Mouse (Mus musculus) erythroblast, embryonic 14.5 days (primary cell): ENCODE results near the gene Sct. TPM values are rescaled to one million over a fixed set of nuclear protein-coding genes. Genes with fewer than 3 reads are reported as not detected.

Source experiments
- H3K27me3 ChIP-seq: 2 replicates; pipeline ENCODE4 v1.6.1; 2012; ENCODE audit warnings: inconsistent platforms; ENCODE audit not compliant: control insufficient read depth
- H3K36me3 ChIP-seq: 2 replicates; pipeline ENCODE4 v1.6.1; 2012; ENCODE audit warnings: mild to moderate bottlenecking, inconsistent platforms; ENCODE audit not compliant: control insufficient read depth
- H3K4me1 ChIP-seq: 2 replicates; pipeline ENCODE4 v1.6.1; 2012; ENCODE audit warnings: inconsistent platforms; ENCODE audit not compliant: control insufficient read depth
- H3K4me3 ChIP-seq: replicated peaks from 2 replicates; pipeline ENCODE3; 2012; ENCODE audit warnings: moderate library complexity, mild to moderate bottlenecking, inconsistent platforms
- H3K9me3 ChIP-seq: 2 replicates; pipeline ENCODE4 v1.6.1; 2012; ENCODE audit warnings: low read length, inconsistent platforms, mixed read lengths; ENCODE audit not compliant: control insufficient read depth
- GATA1 ChIP-seq: IDR thresholded peaks from 2 replicates; pipeline ENCODE4 v1.6.1; 2012; ENCODE audit warnings: low read length, inconsistent platforms, mixed read lengths
- TAL1 ChIP-seq: IDR thresholded peaks from 3 replicates; pipeline ENCODE4 v1.6.1; 2012; ENCODE audit warnings: low read length, inconsistent platforms, mixed read lengths
- polyA plus RNA-seq: library from polyadenylated mRNA; stranded (reverse); fragments of >175 nt; gene quantifications from 2 replicates; pipeline ENCODE4 v1.2.3, GENCODE M21; 2012

The Sct gene
- polyA plus RNA-seq, 1 experiment, result not detected

- Histone ChIP-seq H3K9me3 (no peaks in the 10 kb centered on the region), H3K36me3 (no peaks in the 10 kb centered on the region), H3K4me1 (peaks cover 20% of the 10 kb centered on the region), H3K27me3 (peaks cover 36% of the 10 kb centered on the region), H3K4me3 (no peak overlapping the region)
- TF ChIP-seq TAL1 (no peak), GATA1 (no peak)
These were observed 8.3 kb downstream of the Sct start for GRCm38 (mm10) chr7:141270631-141271030.

DNA sequence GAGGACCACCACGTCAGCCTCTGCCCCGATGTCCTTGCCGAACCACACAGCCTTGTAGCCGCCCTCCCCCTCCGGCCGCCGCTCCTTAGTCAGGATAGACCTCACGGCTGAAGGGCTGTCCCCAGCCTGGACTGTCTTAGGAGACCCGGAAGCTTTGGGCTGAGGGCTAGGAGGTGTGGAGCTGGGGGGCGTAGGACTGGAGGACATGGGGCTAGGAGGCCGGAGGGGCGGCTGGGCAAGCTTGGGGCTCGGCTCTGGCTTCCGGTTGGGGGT lies 9.7 kb downstream of the Sct start:
- Histone ChIP-seq H3K36me3 (peaks cover 7% of the 10 kb centered on the region), H3K27me3 (peaks cover 36% of the 10 kb centered on the region), H3K4me1 (peaks cover 35% of the 10 kb centered on the region), H3K4me3 (peak overlapping the region; percentile 28), H3K9me3 (no peaks in the 10 kb centered on the region)
- TF ChIP-seq GATA1, result no peak

GRCm38 (mm10) chr7:141268466-141269272 lies 10.3 kb downstream of the Sct start:
- H3K9me3 ChIP-seq, result no peaks in the 10 kb centered on the region
- peaks cover 33% of the 10 kb centered on the region for H3K27me3 ChIP-seq
- peaks cover 12% of the 10 kb centered on the region for H3K36me3 ChIP-seq
- peak overlapping the region; percentile 28 for H3K4me3 ChIP-seq
- TF ChIP-seq GATA1 (no peak), TAL1 (no peak)
- peaks cover 40% of the 10 kb centered on the region for H3K4me1 ChIP-seq

DNA sequence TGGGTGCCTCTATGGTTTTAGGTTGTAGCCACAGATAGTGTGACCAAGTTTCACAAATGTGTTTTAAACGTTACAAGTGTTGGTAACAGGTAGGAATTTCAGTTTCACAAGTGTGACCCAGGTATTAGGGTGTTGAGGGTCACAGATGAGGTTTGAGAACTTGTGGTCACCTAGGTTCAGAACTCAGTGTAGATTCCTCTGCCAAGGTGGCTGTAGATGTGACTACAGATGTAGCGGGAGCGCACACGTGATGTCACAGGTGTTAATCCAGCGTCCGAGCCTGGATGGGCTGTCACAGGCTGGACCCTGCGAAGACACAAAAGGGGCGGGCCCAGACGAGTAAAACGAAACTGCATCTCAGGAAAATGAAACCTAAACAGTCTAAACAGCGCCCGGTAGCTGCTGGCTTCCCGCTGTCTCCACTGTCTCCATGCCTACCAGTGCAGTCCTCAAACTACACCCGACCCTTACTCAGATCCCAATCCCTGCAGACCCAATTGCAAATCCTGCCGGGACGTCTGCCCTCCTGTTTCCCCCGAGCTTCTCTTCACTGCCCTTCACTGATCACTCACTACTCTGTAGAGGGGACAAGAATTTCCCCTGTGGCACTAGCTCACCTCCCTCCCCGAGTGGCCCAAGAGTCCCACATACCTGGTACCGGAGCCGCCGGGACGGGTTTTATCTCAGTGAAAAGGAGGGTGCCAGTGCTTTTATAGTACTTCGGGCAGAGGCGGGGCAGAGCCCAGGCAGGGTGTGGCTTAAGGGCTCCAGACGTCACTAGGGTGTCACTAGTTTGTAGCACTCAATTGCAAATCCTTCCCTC lies 13.0 kb downstream of the Sct start, which contains the start of gene Irf7:
Gene Irf7, minus strand, starts transcription at position 743 of the 823 bp plus-strand sequence.
- H3K4me3 ChIP-seq, result peak within 1 kb of the TSS; percentile 82
- TF ChIP-seq GATA1 (no peak), TAL1 (no peak)

GRCm38 (mm10) chr7:141265411-141265738 lies 13.6 kb downstream of the Sct start:
- H3K4me1 ChIP-seq, result peaks cover 41% of the 10 kb centered on the region
- H3K4me3 ChIP-seq, result peak overlapping the region; percentile 82
- no peak for TF ChIP-seq TAL1
- no peak for TF ChIP-seq GATA1
- H3K27me3 ChIP-seq, result peaks cover 26% of the 10 kb centered on the region
- H3K36me3 ChIP-seq, result peaks cover 45% of the 10 kb centered on the region
- no peaks in the 10 kb centered on the region for H3K9me3 ChIP-seq

More for the DNA sequence above, 13.0 kb downstream of the Sct start, which contains the start of gene Irf7:
- peaks cover 41% of the 10 kb centered on the region for H3K4me1 ChIP-seq
- no peaks in the 10 kb centered on the region for H3K9me3 ChIP-seq
- H3K27me3 ChIP-seq, result peaks cover 26% of the 10 kb centered on the region
- H3K36me3 ChIP-seq, result peaks cover 40% of the 10 kb centered on the region

GRCm38 (mm10) chr7:141264761-141265410 lies 14.0 kb downstream of the Sct start:
- no peak for TF ChIP-seq TAL1
- TF ChIP-seq GATA1, result no peak

DNA sequence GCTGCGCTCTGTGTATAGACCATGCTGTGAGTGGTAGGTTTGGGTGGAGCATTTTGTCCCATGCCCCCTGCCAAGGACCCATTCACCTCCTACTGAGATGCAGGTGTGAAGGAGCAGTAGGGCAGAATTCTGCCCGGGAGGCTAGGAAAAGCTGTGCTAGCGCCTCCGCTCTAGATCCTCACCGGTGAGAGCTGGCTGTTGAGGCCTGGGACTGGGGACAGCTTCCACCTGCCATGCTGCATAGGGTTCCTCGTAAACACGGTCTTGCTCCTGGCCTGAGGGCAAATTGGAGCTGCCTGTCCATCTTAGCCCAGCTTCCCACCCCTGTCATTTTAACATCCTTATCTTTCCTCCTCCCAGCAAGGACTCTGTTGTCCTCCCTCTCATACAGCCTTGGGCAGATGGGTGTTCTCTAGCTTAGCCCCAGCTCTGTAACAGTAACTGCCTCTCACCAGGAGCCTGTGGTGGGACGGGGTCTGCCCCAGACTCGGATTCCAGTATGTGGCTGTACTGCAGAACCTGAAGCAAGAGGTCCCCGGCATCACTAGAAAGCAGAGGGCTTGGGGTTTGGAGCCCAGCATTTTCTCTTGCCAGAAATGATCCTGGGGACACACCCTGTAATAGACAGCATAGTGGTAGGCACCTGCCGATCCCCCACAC lies 14.8 kb downstream of the Sct start:
- Histone ChIP-seq H3K36me3 (peaks cover 57% of the 10 kb centered on the region), H3K4me3 (no peak overlapping the region), H3K27me3 (peaks cover 15% of the 10 kb centered on the region), H3K9me3 (no peaks in the 10 kb centered on the region), H3K4me1 (peaks cover 39% of the 10 kb centered on the region)
- no peak for TF ChIP-seq TAL1
- TF ChIP-seq GATA1, result no peak

More at GRCm38 (mm10) chr7:141264761-141265410, 14.0 kb downstream of the Sct start:
- H3K4me1 ChIP-seq, result peaks cover 41% of the 10 kb centered on the region
- H3K4me3 ChIP-seq, result peak overlapping the region; percentile 82
- no peaks in the 10 kb centered on the region for H3K9me3 ChIP-seq
- H3K27me3 ChIP-seq, result peaks cover 22% of the 10 kb centered on the region
- H3K36me3 ChIP-seq, result peaks cover 50% of the 10 kb centered on the region

GRCm38 (mm10) chr7:141263640-141264039 lies 15.3 kb downstream of the Sct start:
- Histone ChIP-seq H3K9me3 (no peaks in the 10 kb centered on the region), H3K27me3 (peaks cover 10% of the 10 kb centered on the region), H3K4me3 (no peak overlapping the region), H3K4me1 (peaks cover 33% of the 10 kb centered on the region), H3K36me3 (peaks cover 63% of the 10 kb centered on the region)
- TF ChIP-seq TAL1, result no peak
- TF ChIP-seq GATA1, result no peak

DNA sequence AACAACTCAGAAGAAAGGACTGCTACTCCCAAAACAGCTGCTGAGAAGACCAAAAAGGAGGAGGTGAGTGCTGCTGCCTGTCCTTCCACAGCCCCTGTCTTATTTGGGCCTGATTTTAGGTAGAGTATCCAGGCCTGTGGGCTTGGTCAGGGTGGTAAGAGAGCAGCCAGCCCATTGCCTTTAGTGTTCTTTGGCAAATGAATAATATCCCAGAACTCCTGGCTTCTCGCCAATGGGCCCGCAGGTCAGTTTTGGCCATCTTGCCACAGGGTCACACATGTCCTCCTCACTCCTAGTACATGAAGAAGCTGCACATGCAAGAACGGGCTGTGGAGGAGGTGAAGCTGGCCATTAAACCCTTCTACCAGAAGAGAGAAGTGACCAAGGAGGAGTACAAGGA lies 17.5 kb downstream of the Sct start:
- H3K4me3 ChIP-seq, result no peak overlapping the region
- H3K4me1 ChIP-seq, result peaks cover 29% of the 10 kb centered on the region
- H3K27me3 ChIP-seq, result no peaks in the 10 kb centered on the region
- H3K36me3 ChIP-seq, result peaks cover 84% of the 10 kb centered on the region
- TF ChIP-seq TAL1 (no peak), GATA1 (no peak)
- no peaks in the 10 kb centered on the region for H3K9me3 ChIP-seq
